In the genomic region with DNA sequence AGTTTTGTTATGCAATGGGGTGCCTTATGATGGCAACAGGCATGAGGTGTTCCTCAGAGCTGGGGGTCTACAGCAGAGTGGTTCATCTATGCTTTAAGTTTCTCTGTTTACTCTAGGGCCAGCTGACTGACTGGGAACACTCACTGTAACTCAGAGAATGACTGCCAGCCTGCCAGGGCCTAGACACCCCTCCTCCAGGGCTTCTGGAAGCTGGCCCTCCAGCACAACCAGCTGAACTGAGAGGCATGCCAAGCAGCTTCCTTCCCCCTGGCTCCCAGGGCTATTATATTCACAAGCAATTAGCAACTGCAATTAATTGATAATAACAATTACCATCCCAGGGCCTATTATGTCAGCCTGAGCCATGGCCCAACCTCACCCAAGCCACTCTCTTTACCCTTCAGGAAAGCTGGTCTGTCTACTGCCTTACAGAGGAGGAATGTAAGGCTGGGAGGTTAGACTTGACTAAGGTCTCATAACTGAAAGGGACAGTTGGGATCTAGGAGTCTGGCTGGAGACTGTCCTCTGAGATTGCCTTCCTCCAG, we compare ENCODE assay signal across 10 mouse cellular contexts. TPM values are rescaled to one million over a fixed set of nuclear protein-coding genes. Genes with fewer than 3 reads are reported as not detected.
DNase-seq lines count a peak whose midpoint lies in the region; ATAC-seq lines count a peak whose summit lies in the region.
"Had no signal": no experiment of that assay in that cellular context is flagged by ENCODE, and none has a peak within 500 bp of the region (broad histone marks: within the 10 kb centered on the region; RNA-seq: fewer than 3 reads in every experiment).

No protein-coding gene starts in this region.

- H3K27ac ChIP-seq in embryonic facial prominence, embryonic 10.5 days (replicated peaks) = peak overlapping the region; percentile 40
- peak overlapping the region; percentile 56; the same call in 1 of the 2 replicates for H3K27ac ChIP-seq in hindbrain, embryonic 16.5 days (ENCODE audit: low read depth, low read length)
- H3K27ac ChIP-seq in midbrain, embryonic 13.5 days = 0 out of 2 replicates have a peak overlapping the region, but pooled peaks have one; percentile 14

- peak; percentile 22 for DNase-seq in cerebellum, adult 9-10 months
- DNase-seq in cerebellum, adult 11-12 months = no peak
- DNase-seq in embryonic facial prominence, embryonic 10.5 days (ENCODE audit: low spot score) = no peak
- DNase-seq in urinary bladder, postnatal 10 days (ENCODE audit: low spot score) = no peak
- no peak for DNase-seq in adrenal gland, postnatal 14 days
- DNase-seq: thymus, adult 18-20 months had no signal

- ATAC-seq in hindbrain, embryonic 16.5 days = peak; percentile 85
- ATAC-seq in midbrain, embryonic 13.5 days = peak; percentile 76
- ATAC-seq in erythroid progenitor cell, adult 5-6 weeks (replicated peaks; ENCODE audit: low FRiP score, poor library complexity, severe bottlenecking) = no peak

- H3K4me2 ChIP-seq in hindbrain, embryonic 16.5 days (ENCODE audit: low read length) = no peak overlapping the region
- no peak overlapping the region for H3K4me2 ChIP-seq in midbrain, embryonic 13.5 days (replicated peaks)

- no peak overlapping the region for H3K9ac ChIP-seq in hindbrain, embryonic 16.5 days (ENCODE audit: low read depth, low read length)
- no peak overlapping the region for H3K9ac ChIP-seq in midbrain, embryonic 13.5 days (replicated peaks)

- H3K36me3 ChIP-seq in embryonic facial prominence, embryonic 10.5 days (replicated peaks) = no peaks in the 10 kb centered on the region
- peaks cover 10% of the 10 kb centered on the region for H3K36me3 ChIP-seq in hindbrain, embryonic 16.5 days (ENCODE audit: control insufficient read depth, insufficient read depth, low read length)
- H3K36me3 ChIP-seq in midbrain, embryonic 13.5 days = peaks cover 5% of the 10 kb centered on the region; the same call in 1 of the 2 replicates

- no peaks in the 10 kb centered on the region for H3K9me3 ChIP-seq in embryonic facial prominence, embryonic 10.5 days
- no peaks in the 10 kb centered on the region for H3K9me3 ChIP-seq in hindbrain, embryonic 16.5 days (ENCODE audit: control insufficient read depth, low read length)
- no peaks in the 10 kb centered on the region for H3K9me3 ChIP-seq in midbrain, embryonic 13.5 days

- no peak overlapping the region for H3K4me3 ChIP-seq in embryonic facial prominence, embryonic 10.5 days
- no peak overlapping the region for H3K4me3 ChIP-seq in hindbrain, embryonic 16.5 days (ENCODE audit: low read length)
- no peak overlapping the region for H3K4me3 ChIP-seq in midbrain, embryonic 13.5 days (replicated peaks)

- peaks cover 7% of the 10 kb centered on the region; the same call in 1 of the 2 replicates for H3K27me3 ChIP-seq in embryonic facial prominence, embryonic 10.5 days (replicated peaks; ENCODE audit: low read depth, poor library complexity, severe bottlenecking)
- no peaks in the 10 kb centered on the region for H3K27me3 ChIP-seq in hindbrain, embryonic 16.5 days (replicated peaks; ENCODE audit: control insufficient read depth, insufficient read depth, low read length)
- H3K27me3 ChIP-seq in midbrain, embryonic 13.5 days = peaks cover 3% of the 10 kb centered on the region; the same call in 1 of the 2 replicates

- H3K4me1 ChIP-seq in embryonic facial prominence, embryonic 10.5 days = peaks cover 16% of the 10 kb centered on the region
- H3K4me1 ChIP-seq in hindbrain, embryonic 16.5 days (ENCODE audit: control insufficient read depth, insufficient read depth, low read depth, low read length) = peaks cover 4% of the 10 kb centered on the region; the same call in 1 of the 2 replicates
- H3K4me1 ChIP-seq in midbrain, embryonic 13.5 days (replicated peaks) = peaks cover 21% of the 10 kb centered on the region

RNA-seq across cellular contexts. Expression of a gene that starts 41.0 kb away (rescaled TPM):
- polyA plus RNA-seq in embryonic facial prominence, embryonic 10.5 days (2016; fragmentation: Nextera tagmentation; extraction: Ambion mirVana) = 2.5 and 3.3 TPM in 2 replicates
- 29.9 and 31.3 TPM in 2 replicates for polyA plus RNA-seq in hindbrain, embryonic 16.5 days (2015; fragmentation: Nextera tagmentation; extraction: Ambion mirVana)
- 13.4 and 13.8 TPM in 2 replicates for polyA plus RNA-seq in midbrain, embryonic 13.5 days (2015; fragmentation: Nextera tagmentation; extraction: Ambion mirVana)
- total RNA-seq in erythroid progenitor cell, adult 5-6 weeks (2015; ENCODE audit: low replicate concordance) = not detected in 2 replicates
- not detected in 2 replicates for total RNA-seq in erythroid progenitor cell, adult 5-6 weeks (2017; ENCODE audit: low replicate concordance)
- total RNA-seq in adrenal gland, postnatal 14 days (2021) = 2.3 and 3.6 TPM in 2 replicates
- total RNA-seq: monocyte, adult 5-6 weeks had no signal
